Mouse (Mus musculus): ENCODE measurements around the gene Dach1. TPM values are rescaled to one million over a fixed set of nuclear protein-coding genes. Genes with fewer than 3 reads are reported as not detected.

The Dach1 gene
- polyA plus RNA-seq, 1 experiment from 2014 or later = 2.3 TPM

DNA sequence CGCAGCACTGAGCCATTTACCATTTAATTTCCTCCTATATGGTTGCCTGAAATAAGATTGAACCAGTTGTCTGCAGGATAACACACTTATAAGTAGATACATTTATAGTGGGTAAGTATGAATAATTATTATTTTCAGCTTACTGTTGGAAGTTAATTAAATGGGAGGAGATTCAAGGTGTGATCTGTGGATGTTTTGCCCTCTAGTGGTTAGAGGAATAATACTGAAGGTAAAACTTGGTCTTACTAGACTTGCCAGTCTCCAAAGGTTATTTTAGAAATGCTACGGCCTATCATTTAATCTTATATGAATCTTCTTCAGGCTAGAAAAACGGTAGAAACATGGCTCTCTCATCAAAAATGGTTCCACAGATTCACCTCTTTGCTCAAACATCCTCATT lies 339.7 kb downstream of the Dach1 start:
- WGBS = 71% methylated on average over 3 of the region's 3 CpGs

DNA sequence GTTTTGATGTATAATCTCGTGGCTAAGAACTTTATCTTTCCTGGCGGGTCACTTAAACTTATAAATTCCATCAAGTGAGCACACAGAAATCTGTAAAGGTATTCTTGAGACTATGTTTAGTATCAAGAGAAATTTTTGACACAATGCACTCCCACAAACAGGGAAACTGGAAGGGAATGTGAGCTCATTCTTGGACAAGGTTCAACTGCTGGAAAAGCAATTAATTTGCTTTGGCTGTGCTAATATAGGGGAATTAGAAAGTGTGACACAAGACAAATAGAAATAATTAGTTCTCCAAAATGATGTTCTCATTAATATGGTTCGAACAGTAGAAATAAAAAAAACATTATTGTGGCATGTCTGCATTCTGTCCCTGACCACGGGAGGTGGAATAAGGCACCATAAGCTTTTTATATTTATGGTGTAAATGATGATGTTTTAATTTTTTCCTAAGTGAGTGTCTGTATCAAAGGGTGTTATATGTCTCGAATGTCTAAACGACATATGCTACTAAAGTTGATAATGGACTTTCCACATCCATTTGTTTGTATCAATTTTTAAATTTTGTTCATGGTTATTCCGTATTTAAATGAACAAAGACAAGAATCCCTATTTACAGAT lies 354.9 kb downstream of the Dach1 start:
- 81% methylated on average over 7 of the region's 7 CpGs for WGBS
- no peak overlapping the region for H3K4me2 ChIP-seq (replicated peaks)
- no peak overlapping the region for H3K4me3 ChIP-seq (replicated peaks)
- no peak overlapping the region for H3K27ac ChIP-seq (replicated peaks)
- no peaks in the 10 kb centered on the region for H3K36me3 ChIP-seq
- no peak overlapping the region for H3K9ac ChIP-seq
- H3K4me1 ChIP-seq = no peaks in the 10 kb centered on the region
- no peak for ATAC-seq (ENCODE audit: insufficient number of reproducible peaks, low FRiP score, low TSS enrichment, low read depth)
- H3K9me3 ChIP-seq (replicated peaks) = no peaks in the 10 kb centered on the region
- H3K27me3 ChIP-seq = no peaks in the 10 kb centered on the region

More for the DNA sequence above, 339.7 kb downstream of the Dach1 start:
- H3K9ac ChIP-seq = no peak overlapping the region
- no peaks in the 10 kb centered on the region for H3K36me3 ChIP-seq
- no peaks in the 10 kb centered on the region for H3K27me3 ChIP-seq
- H3K27ac ChIP-seq (replicated peaks) = no peak overlapping the region
- ATAC-seq (ENCODE audit: insufficient number of reproducible peaks, low FRiP score, low TSS enrichment, low read depth) = no peak
- no peaks in the 10 kb centered on the region for H3K9me3 ChIP-seq (replicated peaks)
- H3K4me1 ChIP-seq = no peaks in the 10 kb centered on the region
- no peak overlapping the region for H3K4me3 ChIP-seq (replicated peaks)
- no peak overlapping the region for H3K4me2 ChIP-seq (replicated peaks)

DNA sequence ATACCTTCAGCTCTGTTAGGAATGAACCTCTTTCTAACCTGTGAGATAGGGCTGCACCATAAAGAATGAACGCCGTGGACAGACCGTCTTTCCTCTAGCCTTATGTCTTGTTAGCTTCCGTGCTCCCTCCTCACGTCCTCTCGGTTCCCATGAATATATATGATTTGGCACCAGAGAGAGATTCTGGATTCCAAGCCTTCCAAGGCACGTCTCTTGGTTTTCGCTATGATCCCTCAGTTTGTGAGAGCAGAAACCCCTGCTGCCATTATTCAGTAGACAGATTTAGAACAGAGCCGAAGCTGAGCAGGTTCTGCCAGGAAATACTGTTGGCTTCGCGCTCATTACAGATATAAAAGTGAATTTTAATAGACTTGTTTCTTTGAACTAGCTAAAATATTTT lies 356.0 kb downstream of the Dach1 start:
- no peak for ATAC-seq (ENCODE audit: insufficient number of reproducible peaks, low FRiP score, low TSS enrichment, low read depth)
- H3K36me3 ChIP-seq = no peaks in the 10 kb centered on the region
- H3K27ac ChIP-seq (replicated peaks) = no peak overlapping the region
- no peaks in the 10 kb centered on the region for H3K4me1 ChIP-seq
- no peak overlapping the region for H3K9ac ChIP-seq
- no peaks in the 10 kb centered on the region for H3K9me3 ChIP-seq (replicated peaks)
- H3K27me3 ChIP-seq = no peaks in the 10 kb centered on the region
- 76% methylated on average over 11 of the region's 11 CpGs for WGBS
- H3K4me2 ChIP-seq (replicated peaks) = no peak overlapping the region
- H3K4me3 ChIP-seq (replicated peaks) = no peak overlapping the region

DNA sequence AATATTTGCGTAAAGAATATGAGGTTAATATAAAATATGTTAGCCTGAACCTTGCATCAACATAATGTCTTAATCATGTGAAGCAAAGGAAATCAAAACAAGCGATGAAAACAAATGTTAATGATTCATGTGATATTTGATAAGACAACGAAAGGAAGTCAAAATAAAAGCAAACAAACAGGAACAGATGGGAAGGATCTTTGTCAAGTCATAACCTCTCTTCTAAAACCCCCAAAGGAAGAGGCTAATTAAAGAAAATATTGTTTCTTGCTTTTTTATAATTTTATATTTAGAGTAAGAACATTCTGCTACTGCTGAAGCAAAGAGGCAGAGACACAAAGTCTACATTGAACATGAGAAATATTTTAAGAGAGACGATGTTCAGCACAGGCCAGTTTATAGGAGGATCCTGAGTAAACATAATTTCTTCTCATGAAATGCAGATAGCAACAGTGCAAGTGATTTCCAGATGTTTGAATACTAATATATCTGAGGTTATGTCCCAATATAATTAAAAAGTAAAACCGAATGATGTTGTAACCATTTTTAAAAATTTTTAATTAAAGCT lies 374.1 kb downstream of the Dach1 start:
- no peak overlapping the region for H3K27ac ChIP-seq (replicated peaks)
- H3K4me1 ChIP-seq = no peaks in the 10 kb centered on the region
- no peak overlapping the region for H3K4me2 ChIP-seq (replicated peaks)
- no peaks in the 10 kb centered on the region for H3K27me3 ChIP-seq
- H3K36me3 ChIP-seq = no peaks in the 10 kb centered on the region
- WGBS = 77% methylated on average over 5 of the region's 5 CpGs
- H3K9me3 ChIP-seq (replicated peaks) = no peaks in the 10 kb centered on the region
- no peak overlapping the region for H3K4me3 ChIP-seq (replicated peaks)
- no peak overlapping the region for H3K9ac ChIP-seq
- no peak for ATAC-seq (ENCODE audit: insufficient number of reproducible peaks, low FRiP score, low TSS enrichment, low read depth)

DNA sequence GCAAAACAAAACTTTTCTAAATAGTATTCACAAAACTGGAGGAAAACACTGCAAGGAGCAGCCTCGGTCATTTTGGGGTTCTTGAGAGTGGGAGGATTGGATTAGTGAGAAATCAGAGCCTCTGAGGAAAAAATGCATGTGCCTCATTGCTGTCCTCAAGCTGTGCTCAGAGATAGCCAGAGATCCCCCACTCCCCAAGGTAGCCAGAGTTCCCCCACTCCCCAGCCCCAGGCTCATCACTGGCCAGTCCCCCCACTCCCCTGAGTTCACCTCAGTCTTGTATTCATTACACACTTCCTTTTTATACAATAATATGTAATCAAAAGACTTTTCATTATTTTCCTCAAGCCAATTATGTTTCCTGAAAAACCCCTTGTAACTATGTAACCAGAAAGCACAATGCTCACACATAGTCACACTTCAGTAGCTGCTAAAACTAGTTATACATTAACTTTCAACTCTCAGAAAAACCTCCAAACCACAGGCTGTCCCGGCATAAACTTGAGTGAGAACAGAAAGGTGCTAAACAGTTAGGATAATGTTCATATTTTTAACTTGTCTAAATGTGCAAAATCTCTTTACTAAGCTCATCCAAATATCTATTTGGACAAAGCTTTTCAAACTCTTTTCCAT lies 395.3 kb downstream of the Dach1 start:
- Histone ChIP-seq H3K4me1 (no peaks in the 10 kb centered on the region), H3K4me3 (replicated peaks) (no peak overlapping the region), H3K27me3 (no peaks in the 10 kb centered on the region), H3K4me2 (replicated peaks) (no peak overlapping the region), H3K9ac (no peak overlapping the region), H3K36me3 (no peaks in the 10 kb centered on the region), H3K9me3 (replicated peaks) (no peaks in the 10 kb centered on the region), H3K27ac (replicated peaks) (no peak overlapping the region)
- 78% methylated on average over 2 of the region's 2 CpGs for WGBS
- ATAC-seq (ENCODE audit: insufficient number of reproducible peaks, low FRiP score, low TSS enrichment, low read depth) = no peak

DNA sequence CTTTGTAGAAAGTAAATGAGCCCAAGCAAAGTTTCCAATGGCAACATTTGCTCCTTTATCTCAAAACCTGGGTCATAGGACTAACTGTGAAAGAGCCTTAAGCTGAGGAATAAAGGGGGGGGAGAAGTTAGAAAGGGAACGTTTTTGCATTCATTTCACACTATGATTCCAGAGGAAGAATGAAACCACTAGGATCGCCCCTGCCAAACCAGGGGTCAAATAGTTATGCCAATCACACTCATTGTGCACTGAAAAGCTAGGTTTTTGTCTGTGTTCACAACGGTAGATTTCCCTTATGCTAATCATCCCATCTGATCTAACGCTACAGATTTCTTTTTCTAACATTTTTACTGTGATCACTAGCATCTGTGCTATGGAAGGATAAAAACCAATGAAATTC lies 415.2 kb downstream of the Dach1 start:
- H3K4me1 ChIP-seq = no peaks in the 10 kb centered on the region
- 52% methylated on average over 4 of the region's 4 CpGs for WGBS
- no peaks in the 10 kb centered on the region for H3K9me3 ChIP-seq (replicated peaks)
- H3K9ac ChIP-seq = no peak overlapping the region
- no peak overlapping the region for H3K27ac ChIP-seq (replicated peaks)
- ATAC-seq (ENCODE audit: insufficient number of reproducible peaks, low FRiP score, low TSS enrichment, low read depth) = no peak
- no peak overlapping the region for H3K4me3 ChIP-seq (replicated peaks)
- H3K36me3 ChIP-seq = no peaks in the 10 kb centered on the region
- H3K4me2 ChIP-seq (replicated peaks) = no peak overlapping the region
- H3K27me3 ChIP-seq = no peaks in the 10 kb centered on the region

DNA sequence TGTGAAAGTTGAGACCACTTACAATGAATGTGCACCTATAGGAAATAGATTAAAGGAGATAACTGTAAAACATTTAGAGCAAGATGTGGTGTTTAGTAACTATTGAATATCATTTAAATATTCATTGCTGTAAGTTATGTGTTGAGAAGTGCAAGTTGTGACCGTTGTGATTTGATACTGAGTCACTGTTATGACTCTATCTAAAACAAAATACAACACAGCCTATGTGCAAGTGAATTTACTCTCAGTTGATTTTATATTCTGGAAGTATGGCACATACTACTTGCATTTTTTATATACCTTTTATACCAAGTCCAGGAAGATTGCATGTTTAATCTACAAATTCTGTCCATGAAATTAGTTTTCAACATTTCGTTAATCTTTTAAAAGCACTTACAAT lies 415.6 kb downstream of the Dach1 start:
- Histone ChIP-seq H3K4me2 (replicated peaks) (no peak overlapping the region), H3K9me3 (replicated peaks) (no peaks in the 10 kb centered on the region), H3K27ac (replicated peaks) (no peak overlapping the region), H3K36me3 (no peaks in the 10 kb centered on the region), H3K27me3 (no peaks in the 10 kb centered on the region), H3K9ac (no peak overlapping the region), H3K4me3 (replicated peaks) (no peak overlapping the region), H3K4me1 (no peaks in the 10 kb centered on the region)
- WGBS = 93% methylated on average over 2 of the region's 2 CpGs
- no peak for ATAC-seq (ENCODE audit: insufficient number of reproducible peaks, low FRiP score, low TSS enrichment, low read depth)

DNA sequence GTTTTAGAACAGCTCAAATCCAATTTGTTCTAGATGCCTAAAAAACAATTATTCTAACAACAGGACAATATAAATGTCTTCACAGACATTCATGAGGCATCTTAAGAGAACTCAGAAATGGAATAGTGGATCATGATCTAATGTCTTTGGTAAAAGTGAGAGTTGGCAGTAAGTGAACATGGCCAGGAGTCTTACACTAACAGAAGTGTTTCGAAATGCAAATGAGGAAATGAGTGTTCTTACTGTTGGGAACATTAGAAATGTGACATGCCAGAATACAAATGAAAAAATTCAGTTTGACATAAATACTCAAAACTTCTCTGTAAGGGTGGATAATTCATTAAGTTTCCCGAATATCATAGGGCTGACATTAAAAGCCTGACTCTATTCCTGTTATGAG lies 426.3 kb downstream of the Dach1 start:
- H3K4me3 ChIP-seq (replicated peaks) = no peak overlapping the region
- H3K4me2 ChIP-seq (replicated peaks) = no peak overlapping the region
- ATAC-seq (ENCODE audit: insufficient number of reproducible peaks, low FRiP score, low TSS enrichment, low read depth) = no peak
- no peaks in the 10 kb centered on the region for H3K4me1 ChIP-seq
- no peaks in the 10 kb centered on the region for H3K36me3 ChIP-seq
- H3K27me3 ChIP-seq = no peaks in the 10 kb centered on the region
- H3K9ac ChIP-seq = no peak overlapping the region
- WGBS = 85% methylated on average over 2 of the region's 2 CpGs
- no peaks in the 10 kb centered on the region for H3K9me3 ChIP-seq (replicated peaks)
- no peak overlapping the region for H3K27ac ChIP-seq (replicated peaks)

DNA sequence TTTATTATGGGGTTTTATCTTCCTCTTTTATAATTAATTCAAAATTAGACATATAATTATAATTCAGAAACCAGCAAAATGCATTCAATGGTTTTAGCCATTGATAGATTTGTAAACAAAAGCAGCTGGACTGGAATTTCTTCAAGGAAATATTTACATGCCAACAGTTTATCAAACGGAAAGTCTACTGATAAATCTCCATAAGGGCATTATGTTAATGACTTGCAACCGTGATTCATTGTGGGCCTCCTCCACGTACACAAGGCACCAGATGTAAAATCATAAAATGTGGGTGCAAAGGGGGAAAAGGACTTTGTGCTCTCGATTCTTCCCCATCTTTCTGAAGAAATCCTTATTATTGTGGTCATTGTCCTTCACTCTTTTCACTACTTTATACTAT lies 426.8 kb downstream of the Dach1 start:
- Histone ChIP-seq H3K9me3 (replicated peaks) (no peaks in the 10 kb centered on the region), H3K36me3 (no peaks in the 10 kb centered on the region), H3K4me2 (replicated peaks) (no peak overlapping the region), H3K4me1 (no peaks in the 10 kb centered on the region), H3K4me3 (replicated peaks) (no peak overlapping the region), H3K27ac (replicated peaks) (no peak overlapping the region), H3K27me3 (no peaks in the 10 kb centered on the region), H3K9ac (no peak overlapping the region)
- 83% methylated on average over 4 of the region's 4 CpGs for WGBS
- ATAC-seq (ENCODE audit: insufficient number of reproducible peaks, low FRiP score, low TSS enrichment, low read depth) = no peak

Measured in embryonic facial prominence, embryonic 15.5 days (tissue).